Mouse (Mus musculus): ENCODE data around the gene Mpv17.

The Mpv17 gene

DNA sequence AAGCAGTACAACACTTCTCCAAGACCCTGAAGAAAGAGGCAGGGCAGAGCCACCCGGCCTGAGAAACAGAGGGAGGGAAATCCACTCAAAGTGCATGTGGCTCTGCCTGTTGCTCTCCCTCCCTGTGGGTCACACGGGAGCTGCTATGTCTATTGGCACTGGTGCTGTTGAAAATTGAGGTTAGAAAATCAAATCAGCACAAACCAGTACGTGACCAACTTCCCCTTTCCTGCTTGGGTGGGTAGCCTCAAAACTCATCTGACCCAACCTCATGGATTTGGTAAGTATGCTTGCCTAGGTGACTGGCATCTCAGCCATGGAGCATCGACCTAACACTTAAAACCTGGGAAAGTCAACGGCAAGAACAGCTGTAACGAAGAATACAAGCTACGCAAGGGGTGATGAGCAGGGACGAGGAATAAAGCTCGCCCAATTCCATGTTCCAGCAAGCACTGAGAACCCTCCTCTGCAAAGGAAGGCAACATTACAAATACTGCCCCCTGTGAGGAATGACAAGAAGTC is 48.2 kb downstream of the Mpv17 start, which contains the start of gene Dnajc5g:
Dnajc5g (plus strand) TSS at position 472 of the 522 bp plus-strand sequence.
- no peak for DNase-seq (ENCODE audit: low spot score)

DNA sequence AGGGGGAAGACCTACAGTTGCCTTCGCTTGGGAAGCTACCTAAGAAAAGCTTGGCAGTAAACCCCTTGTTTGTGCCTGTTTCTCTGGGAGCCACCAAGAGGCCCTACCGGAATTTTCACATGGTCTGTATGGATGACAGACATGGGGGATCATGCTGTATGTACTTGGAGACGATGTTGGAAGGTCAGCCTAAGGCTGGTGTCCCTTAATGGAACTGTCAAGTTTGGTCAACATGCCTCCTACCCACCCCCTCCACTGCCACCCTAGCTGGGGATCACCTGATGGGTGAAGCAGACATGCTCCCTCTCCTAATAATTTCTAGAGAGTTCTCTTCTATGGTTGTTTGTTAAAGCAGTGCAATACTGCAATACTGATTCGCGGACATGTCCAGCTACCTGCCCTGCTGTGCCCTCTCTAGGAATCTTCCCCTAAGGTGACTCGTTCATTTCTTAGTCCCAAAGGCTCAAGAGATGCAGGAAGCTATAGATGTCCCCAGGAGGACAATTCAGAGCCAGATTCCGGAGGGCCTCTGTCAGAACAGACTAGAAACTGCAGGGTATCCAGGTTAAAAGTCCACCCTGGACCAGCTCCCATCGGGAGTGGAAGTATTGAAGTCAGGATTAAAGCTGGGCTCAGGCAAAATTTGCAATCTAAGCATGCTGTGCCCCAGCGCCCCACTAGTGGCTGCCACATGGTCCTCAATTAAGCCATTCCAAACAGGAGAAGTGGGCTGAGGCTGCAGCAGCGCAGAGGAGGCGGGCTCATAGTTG is 58.2 kb downstream of the Mpv17 start:
- no peak for DNase-seq (ENCODE audit: low spot score)

DNA sequence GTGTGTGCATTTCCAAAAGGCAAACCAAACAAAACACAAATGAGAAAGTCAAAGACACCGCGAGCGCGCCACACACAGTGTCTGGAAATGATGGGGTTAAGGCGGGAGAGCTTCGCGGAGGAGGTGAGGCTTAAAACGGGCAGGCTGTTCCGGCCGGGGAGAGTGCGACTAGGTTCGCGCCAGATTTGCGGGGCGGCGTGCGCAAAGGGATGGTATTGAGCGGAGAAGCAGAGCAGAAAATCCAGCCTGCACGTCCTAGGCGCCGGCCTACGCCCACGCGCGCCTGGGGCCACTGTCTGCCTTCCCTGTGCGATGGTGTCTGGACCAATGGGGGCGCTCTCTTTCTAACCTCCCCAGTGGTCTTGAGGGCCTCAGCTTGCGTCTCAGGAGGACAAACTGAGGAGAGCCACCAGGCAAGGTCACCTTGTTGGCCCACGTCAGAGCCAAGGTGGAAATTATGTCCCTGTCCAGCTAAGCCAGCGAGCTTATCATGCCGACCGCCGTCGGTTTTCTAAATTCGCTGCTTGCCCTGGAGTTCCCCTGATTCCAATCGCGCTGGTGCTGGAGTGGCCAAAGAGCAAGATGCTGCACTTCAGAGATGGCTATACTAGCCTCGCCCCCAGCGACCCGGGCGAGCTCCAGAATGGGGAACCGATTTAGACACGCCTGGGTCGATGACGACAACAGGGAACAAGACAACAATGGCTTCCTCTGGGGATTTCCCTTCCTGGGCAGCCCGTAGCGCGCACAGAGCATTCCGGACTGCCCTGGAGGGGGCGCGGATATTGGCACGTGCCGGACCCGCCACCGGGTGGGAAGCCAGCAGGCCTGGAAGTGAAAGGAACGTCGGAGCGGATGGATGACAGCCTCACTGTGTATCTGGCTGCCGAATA is 59.0 kb downstream of the Mpv17 start:
- peak; percentile 26 for DNase-seq (ENCODE audit: low spot score)

DNA sequence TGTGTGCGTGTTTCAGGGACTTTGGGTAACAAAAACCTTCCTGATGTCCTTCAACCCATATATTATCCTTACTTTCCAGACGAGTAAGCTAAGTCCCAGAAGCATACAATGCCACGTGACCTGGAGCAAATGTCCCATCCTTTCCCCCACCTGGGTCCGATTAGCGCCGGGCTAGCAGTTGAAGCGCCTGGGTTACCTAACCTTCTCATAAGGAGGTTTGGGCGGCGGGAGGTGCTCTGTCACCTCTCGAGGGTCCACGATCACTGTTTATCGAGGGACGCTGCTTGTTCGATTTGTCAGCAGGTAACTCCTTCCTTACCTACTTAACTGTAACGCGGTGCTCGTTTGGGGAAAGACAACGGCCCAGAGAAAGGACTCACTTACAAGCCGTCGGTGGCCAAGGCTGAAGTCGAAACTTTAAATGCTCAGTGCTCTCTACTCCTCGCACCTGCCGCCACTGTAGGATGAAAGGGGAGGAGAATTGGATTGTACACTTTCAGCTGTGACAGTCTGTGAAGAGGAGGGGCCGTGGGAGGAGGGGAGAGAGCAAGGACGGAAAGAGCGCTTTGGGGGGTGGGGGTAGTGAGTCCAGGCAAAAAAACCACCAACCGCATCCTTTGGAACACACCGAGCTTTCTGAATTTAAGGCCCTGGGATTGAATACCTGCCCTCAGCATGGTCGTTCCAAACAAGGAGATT is 59.8 kb downstream of the Mpv17 start:
- DNase-seq (ENCODE audit: low spot score) = no peak

DNA sequence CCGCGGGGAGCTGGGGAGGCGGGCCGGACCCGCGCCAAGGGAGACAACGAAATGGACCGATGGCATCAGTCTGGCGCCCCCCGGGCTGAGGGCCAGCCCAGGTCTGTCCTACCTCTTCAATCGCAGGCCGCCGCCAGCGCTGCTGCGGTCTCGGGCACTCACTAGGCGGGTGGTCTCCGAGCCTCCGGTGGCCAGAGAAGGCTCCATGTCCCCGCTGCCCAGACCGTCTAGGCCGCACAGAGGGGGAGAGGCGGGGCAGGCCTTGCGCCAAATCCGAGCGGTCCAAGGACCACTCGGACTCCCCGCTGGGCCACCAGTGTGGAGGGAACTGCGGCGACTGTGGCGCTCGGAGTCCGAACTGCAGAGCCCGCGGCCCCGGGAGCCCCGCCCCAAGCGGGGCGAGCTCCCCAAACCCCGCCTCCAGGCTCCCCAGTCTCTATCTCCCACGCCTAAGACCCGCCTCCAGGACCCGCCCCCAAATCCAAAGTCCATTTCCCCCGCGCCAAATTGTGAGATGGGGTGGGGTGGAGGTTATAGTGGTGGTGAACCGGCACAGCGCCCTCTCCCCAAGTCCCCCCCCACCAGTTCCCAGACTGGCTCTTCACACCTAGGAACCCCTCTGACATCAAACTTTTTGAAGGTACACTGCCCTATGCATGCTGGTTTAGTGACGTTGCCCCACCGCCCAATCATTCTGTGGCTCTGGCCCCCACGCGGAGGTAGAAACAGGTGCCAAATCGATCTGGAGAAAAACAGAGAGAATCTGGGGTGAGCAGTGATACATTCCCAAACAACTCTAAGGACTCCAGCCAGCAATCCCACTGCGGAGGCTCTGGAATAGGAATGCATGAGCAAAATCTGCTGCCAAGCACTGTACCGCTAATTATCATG is 60.7 kb downstream of the Mpv17 start:
- DNase-seq (ENCODE audit: low spot score) = peak; percentile 35

DNA sequence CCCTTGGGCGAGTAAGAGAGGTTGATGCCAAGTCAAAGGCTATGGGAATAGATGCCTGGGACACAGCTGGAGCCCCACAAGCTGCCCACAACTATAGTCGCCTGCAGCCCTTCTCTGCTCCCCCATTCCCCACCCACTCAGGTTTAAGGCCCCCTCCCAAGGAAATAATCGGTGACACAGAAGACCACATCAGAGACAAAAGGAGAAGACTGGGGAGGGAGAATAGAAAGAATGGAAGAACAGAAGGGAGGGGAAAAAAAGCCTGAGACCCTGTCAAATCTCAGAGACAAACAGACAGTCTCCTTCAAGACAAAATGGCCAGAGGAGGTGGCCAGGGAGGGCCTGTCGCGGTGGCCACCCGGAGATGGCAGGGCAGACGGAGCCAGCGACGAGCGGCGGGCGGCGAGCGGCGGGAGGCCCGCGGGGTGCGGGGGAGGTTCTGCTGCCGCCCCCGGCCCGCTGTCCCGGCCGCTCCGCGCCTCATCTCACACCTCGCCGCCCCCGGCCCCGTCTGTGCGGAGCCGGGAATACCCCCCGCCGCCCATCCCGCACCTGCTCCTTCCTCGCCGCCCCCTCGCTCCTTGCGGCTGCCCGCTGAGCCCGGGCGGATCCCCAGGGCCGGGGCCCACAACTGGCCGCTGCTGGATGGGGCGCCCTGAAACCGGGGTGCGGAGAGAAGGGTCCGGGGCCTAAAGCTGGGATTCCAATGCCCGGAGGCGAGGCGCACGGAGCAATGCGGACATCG is 61.6 kb downstream of the Mpv17 start:
- DNase-seq (ENCODE audit: low spot score) = no peak
